Mouse (Mus musculus) cerebellum, postnatal 36 days (tissue): Measurements from ENCODE around the gene Tacc3.

Experiments
- DNase-seq, 2 experiments: peaks; one replicate each; pipeline ENCODE4 v3.0.0; 2021 to 2022; ENCODE audit warnings: mixed read lengths in 2 of 2

Tacc3 gene

DNA sequence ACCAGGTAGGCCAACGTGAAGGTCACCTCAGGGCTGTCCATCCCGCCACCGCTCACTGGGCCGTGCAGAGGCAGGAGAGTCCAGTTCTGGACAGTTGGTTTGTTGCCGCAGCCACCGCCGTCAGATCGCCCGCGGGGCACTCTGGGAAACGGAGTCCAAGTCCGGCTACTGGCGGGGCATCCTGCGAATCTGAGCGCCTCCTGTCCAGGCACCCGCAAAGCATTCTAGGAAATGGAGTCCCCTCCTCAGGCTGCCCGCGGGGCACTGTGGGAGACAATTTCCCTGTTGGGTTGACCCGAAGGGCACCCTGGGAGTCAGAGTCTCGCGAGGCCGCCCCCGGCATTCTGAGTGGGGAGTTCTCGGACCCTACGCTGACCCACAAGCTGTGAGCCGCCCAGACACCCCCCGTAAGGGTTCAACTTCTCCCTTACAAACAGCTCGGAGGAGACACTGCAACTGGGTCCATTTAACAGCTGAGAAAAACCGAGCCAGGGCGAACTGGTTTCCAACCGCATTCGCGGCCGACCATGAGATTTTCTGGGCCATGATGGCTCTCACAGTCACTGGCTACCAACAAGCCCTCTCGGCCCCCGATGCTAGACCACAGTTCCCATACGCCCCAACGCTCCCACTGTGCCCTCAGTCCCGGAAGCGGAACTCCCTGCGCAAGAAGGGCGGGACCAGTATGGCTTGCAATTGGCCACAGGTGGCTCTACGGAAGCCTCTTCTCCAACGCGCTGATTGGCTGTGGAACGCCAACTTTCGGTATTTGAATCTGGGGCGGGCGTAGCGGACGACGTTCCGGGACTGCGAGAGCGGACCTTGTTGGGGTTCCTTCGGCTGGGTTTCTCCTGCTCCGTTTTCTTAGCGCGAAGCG is at the start of gene Tacc3, which contains the start of gene Tmem129:
Gene Tacc3, plus strand, starts transcription at position 342 of the 877 bp plus-strand sequence.
Gene Tmem129, minus strand, starts transcription at position 630 of the 877 bp plus-strand sequence.
- peak; percentile 97 to 99 for DNase-seq

- no peak for DNase-seq
These were observed 48.7 kb upstream of the Tacc3 start for GRCm38 (mm10) chr5:33609226-33609625.

- peak in 1 of 2 experiments; percentile 19 for DNase-seq
These were observed 46.1 kb upstream of the Tacc3 start for GRCm38 (mm10) chr5:33611795-33612194.

DNA sequence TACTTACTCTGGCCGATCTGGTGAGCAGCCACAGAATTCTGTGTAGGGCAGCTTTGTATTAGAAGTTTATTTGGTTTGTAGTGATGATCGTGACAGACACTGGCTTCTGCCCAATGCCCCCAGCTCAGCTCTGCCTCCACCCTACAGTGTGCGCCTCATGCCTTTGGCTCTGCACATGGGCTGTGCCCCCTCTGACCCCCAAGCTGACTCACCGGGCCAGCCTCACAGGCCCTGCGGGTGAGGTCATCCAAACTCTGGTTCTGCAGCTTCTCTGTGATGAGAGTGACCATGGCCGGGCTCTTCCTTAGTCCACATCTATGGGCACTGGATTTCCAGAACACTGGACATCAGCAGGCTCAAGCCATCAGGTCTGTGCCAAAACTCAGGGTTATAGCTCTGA is 43.5 kb upstream of the Tacc3 start:
- DNase-seq, result no peak

- DNase-seq, result no peak
These were observed 35.3 kb upstream of the Tacc3 start for GRCm38 (mm10) chr5:33622671-33623070.

DNA sequence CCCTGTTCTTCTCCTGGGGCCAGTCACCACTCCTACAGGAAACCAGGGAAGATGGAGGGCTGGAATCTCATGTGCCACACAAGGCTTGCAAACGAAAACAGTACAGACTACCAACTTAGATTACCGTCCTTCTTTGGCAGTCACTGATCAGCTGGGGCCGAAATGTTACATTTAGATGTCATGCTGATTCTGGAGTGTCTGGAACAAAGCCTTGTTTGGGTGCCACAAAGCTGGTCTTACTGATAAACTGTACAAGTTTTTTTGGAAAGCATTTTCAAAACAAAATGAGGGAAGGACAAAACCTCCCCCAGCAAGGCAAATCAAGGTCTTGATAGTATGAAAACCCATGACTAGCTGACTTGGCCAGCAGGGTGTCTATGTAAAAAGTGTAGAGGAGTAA is 34.2 kb upstream of the Tacc3 start:
- DNase-seq, result no peak

- no peak for DNase-seq
These were observed 30.0 kb upstream of the Tacc3 start for GRCm38 (mm10) chr5:33627968-33628367.

DNA sequence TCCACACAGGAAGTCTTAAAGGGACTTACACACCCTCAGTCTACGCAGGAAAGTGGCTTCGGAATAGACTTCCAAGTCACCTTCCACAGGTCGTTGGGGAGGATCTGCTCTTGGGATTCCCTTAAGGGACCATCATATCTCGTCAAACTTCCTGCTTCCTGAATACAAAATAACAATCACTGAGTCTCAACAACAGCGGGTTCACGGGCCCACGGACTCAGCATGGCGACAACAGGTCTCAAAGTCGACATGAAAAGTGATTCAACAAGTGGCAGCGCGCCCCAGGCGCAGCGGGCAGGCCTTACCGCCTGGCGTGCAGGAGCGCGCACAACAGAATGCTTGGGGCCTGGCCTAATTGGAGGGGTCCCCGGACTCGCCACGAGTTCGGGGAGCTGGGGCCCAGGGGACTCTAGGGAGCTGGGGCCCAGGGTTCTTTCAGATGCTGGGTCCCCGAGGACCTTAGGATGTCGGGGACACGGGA is 29.1 kb upstream of the Tacc3 start:
- DNase-seq, result peak in 1 of 2 experiments; percentile 45

- peak; percentile 100 for DNase-seq
These were observed 28.5 kb upstream of the Tacc3 start, which contains the start of the genes Fam53a and Gm9903 for GRCm38 (mm10) chr5:33629301-33629987. Fam53a (minus strand) TSS chr5:33629635. Gm9903 (plus strand) TSS chr5:33629925.

GRCm38 (mm10) chr5:33630061-33630460 is 27.9 kb upstream of the Tacc3 start:
- DNase-seq, result peak in 1 of 2 experiments; percentile 32

- DNase-seq, result no peak
These were observed 27.3 kb upstream of the Tacc3 start for GRCm38 (mm10) chr5:33630615-33631014.

- DNase-seq, result no peak
These were observed 25.4 kb upstream of the Tacc3 start for GRCm38 (mm10) chr5:33632526-33632925.

GRCm38 (mm10) chr5:33635361-33635760 is 22.6 kb upstream of the Tacc3 start:
- no peak for DNase-seq

- DNase-seq, result no peak
These were observed 20.1 kb upstream of the Tacc3 start for GRCm38 (mm10) chr5:33637606-33638350.

GRCm38 (mm10) chr5:33638826-33639225 is 19.1 kb upstream of the Tacc3 start:
- no peak for DNase-seq

DNA sequence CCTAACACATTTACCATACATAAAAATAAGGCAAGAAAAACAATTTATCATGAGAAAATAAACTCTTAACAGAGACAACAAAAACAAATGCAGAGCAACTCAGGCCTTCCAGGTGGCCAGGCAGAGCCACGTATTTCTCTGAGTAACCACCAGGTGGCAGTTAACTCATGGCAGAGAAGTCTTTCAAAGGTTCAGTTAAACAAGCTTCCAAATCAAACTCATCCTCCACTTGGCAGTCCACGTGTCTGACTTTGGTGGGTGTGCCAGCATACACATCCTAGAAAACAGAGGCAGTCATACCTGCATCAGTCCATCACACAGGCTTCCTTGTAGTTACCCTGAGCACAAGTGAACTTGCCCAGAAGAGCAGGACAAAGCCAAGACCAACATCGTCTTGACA is 17.3 kb upstream of the Tacc3 start:
- peak; percentile 40 to 47 for DNase-seq

GRCm38 (mm10) chr5:33651017-33651416 is 6.9 kb upstream of the Tacc3 start:
- DNase-seq, result no peak

GRCm38 (mm10) chr5:33651541-33651920 is 6.4 kb upstream of the Tacc3 start:
- no peak for DNase-seq

- DNase-seq, result peak; percentile 92 to 94
These were observed 5.8 kb upstream of the Tacc3 start, which contains the start of gene Slbp for GRCm38 (mm10) chr5:33651921-33652782. Slbp (minus strand) TSS chr5:33652574.

GRCm38 (mm10) chr5:33652783-33653173 is 5.2 kb upstream of the Tacc3 start:
- no peak for DNase-seq

- DNase-seq, result no peak
These were observed 3.5 kb upstream of the Tacc3 start for GRCm38 (mm10) chr5:33654424-33654823.
